Mouse (Mus musculus) small intestine, adult 2 months (tissue): ENCODE measurements at regions not wholly inside any gene's neighbourhood (a gene's known extent, or its start where the extent isn't known, plus 50 kb on each side); places are given as distances from the start of the nearest gene placed in this dataset.

Experiments used
- H3K27ac ChIP-seq: fragments of 200-500 bp; 2 replicates; pipeline ENCODE4 v1.5.1; 2012; ENCODE audit warnings: low read depth, low read length, control low read depth, inconsistent platforms; ENCODE audit not compliant: insufficient read depth
- H3K27me3 ChIP-seq: fragments of 200-500 bp; 2 replicates; pipeline ENCODE4 v1.6.1; 2012; ENCODE audit warnings: mild to moderate bottlenecking, moderate library complexity, low read length, inconsistent platforms; ENCODE audit not compliant: control insufficient read depth, insufficient read depth
- H3K36me3 ChIP-seq: fragments of 200-500 bp; 2 replicates; pipeline ENCODE4 v1.6.1; 2012; ENCODE audit warnings: mild to moderate bottlenecking, low read length, control low read depth, inconsistent platforms; ENCODE audit not compliant: control insufficient read depth, insufficient read depth
- H3K4me1 ChIP-seq: fragments of 200-500 bp; 2 replicates; pipeline ENCODE4 v1.6.1; 2012; ENCODE audit warnings: low read length, inconsistent platforms, mixed read lengths; ENCODE audit not compliant: control insufficient read depth, insufficient read depth, insufficient read length
- H3K4me3 ChIP-seq: fragments of 200-500 bp; 2 replicates; pipeline ENCODE4 v1.5.1; 2012; ENCODE audit warnings: low read depth, mild to moderate bottlenecking, control low read depth, inconsistent platforms, low read length, moderate library complexity
- CTCF ChIP-seq: fragments of 200-500 bp; IDR thresholded peaks from 2 replicates; pipeline ENCODE4 v1.5.1; 2012; ENCODE audit warnings: low read depth, mild to moderate bottlenecking, control low read depth, inconsistent platforms, low read length, moderate library complexity, mixed read lengths; ENCODE audit not compliant: insufficient replicate concordance, insufficient read length; ENCODE audit errors: extremely low read depth
- POLR2A ChIP-seq: fragments of 200-500 bp; IDR thresholded peaks from 2 replicates; pipeline ENCODE4 v1.6.1; 2012; ENCODE audit warnings: low read depth, mild to moderate bottlenecking, control low read depth, inconsistent platforms, low read length, moderate library complexity
- WGBS: fragments of 180-500 bp; shearing (Covaris S2); methylation state at CpG from one replicate; pipeline ENCODE4 v1.1.7; 2018; 5-methylcytosine and 5-hydroxymethylcytosine counted together

DNA sequence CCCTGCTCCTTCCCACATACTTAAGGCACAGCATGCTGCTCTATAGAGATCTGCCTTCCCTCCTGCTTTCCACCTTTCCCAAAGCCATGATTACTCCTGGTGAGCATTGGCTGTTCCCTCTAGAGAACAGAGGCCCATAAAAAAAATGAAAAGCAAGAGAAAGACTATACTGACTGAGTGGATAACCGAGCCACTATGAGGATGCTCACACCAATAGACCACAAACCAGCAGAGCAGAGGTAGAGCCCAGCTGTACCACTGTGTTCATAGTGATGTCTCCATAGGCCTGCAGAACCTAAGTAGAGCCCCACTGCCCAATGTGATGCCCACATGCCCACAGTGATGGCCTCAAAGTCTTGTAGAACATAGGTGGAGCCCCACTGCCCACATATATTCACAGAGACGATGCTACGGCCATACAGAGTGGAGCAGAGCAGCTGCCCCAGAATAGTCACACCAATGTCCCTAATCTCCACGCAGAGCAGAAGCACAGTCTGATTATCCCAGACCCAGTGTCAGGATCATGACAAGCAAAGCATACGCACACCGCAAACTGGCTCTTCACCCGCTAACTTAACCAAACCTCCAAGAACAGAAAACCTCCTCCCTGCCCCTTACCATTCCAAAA, 174.8 kb upstream of the Nr4a3 start:
- H3K27me3 ChIP-seq: no peaks in the 10 kb centered on the region
- WGBS: 91% methylated on average over 7 of the region's 7 CpGs
- no peaks in the 10 kb centered on the region for H3K4me1 ChIP-seq
- TF ChIP-seq CTCF (no peak), POLR2A (no peak)
- no peak overlapping the region for H3K4me3 ChIP-seq
- no peak overlapping the region for H3K27ac ChIP-seq
- H3K36me3 ChIP-seq: no peaks in the 10 kb centered on the region

- Histone ChIP-seq H3K27ac (no peak overlapping the region), H3K36me3 (no peaks in the 10 kb centered on the region)
- WGBS: 63% methylated on average over 5 of the region's 5 CpGs
These were observed 174.3 kb upstream of the Nr4a3 start for GRCm38 (mm10) chr4:47870638-47871019.

DNA sequence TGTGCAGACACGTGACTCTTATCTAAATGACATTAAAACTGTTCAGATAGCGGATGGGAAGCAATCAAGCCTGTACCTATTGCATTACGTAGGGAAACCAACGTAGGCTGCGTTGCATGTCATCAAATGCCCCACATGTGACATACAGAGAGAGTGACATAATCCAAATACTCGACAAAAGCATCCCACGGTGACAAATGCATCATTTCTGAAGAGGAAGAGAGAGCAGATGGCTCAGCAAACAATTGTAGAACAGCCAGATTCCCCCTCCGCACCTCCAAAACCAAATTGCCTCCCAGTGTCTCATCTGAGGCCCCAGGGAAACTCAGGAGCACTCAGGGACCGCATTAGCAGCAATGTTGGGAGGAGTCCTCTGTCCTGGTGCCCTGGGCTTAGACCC, 163.4 kb upstream of the Nr4a3 start:
- WGBS: 40% methylated on average over 9 of the region's 9 CpGs
- TF ChIP-seq POLR2A (no peak), CTCF (no peak)
- Histone ChIP-seq H3K4me3 (no peak overlapping the region), H3K36me3 (no peaks in the 10 kb centered on the region), H3K27me3 (no peaks in the 10 kb centered on the region), H3K27ac (no peak overlapping the region), H3K4me1 (no peaks in the 10 kb centered on the region)

More at GRCm38 (mm10) chr4:47870638-47871019, 174.3 kb upstream of the Nr4a3 start:
- TF ChIP-seq CTCF (no peak), POLR2A (no peak)
- Histone ChIP-seq H3K4me3 (no peak overlapping the region), H3K27me3 (no peaks in the 10 kb centered on the region), H3K4me1 (no peaks in the 10 kb centered on the region)

- no peaks in the 10 kb centered on the region for H3K36me3 ChIP-seq
- TF ChIP-seq CTCF (no peak), POLR2A (no peak)
- no peaks in the 10 kb centered on the region for H3K27me3 ChIP-seq
- 59% methylated on average over 10 of the region's 10 CpGs for WGBS
- no peaks in the 10 kb centered on the region for H3K4me1 ChIP-seq
- no peak overlapping the region for H3K27ac ChIP-seq
- no peak overlapping the region for H3K4me3 ChIP-seq
These were observed 162.9 kb upstream of the Nr4a3 start for GRCm38 (mm10) chr4:47882076-47882475.

- TF ChIP-seq CTCF (no peak), POLR2A (no peak)
- H3K4me1 ChIP-seq: no peaks in the 10 kb centered on the region; the same call in 1 of the 2 replicates
- H3K27ac ChIP-seq: no peak overlapping the region
- whole genome bisulfite sequencing: 65% methylated on average over 7 of the region's 7 CpGs
- no peaks in the 10 kb centered on the region for H3K36me3 ChIP-seq
- no peaks in the 10 kb centered on the region for H3K27me3 ChIP-seq
- H3K4me3 ChIP-seq: no peak overlapping the region
These were observed 145.4 kb upstream of the Nr4a3 start for GRCm38 (mm10) chr4:47899579-47899978.

DNA sequence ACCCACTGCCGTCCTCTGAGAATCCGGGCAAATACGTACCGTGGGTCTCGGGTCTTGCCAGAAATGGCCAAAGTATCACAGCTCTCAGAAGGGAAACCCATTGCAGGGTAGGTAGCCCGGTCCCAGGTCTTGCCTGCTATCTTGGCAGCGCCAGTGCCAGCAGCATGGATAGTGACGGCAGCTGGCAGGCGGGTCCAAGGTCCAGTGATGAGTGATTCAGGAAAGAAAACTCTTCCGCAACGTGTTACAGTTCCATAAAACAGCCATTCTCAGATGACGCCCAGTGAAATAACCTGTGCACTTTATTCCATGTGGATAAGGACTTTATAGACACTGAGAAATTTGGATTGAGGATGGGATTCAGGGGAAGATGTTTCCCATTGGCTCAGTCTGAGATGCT, 142.2 kb upstream of the Nr4a3 start:
- 35% methylated on average over 12 of the region's 12 CpGs for WGBS
- no peak for TF ChIP-seq POLR2A
- no peak for TF ChIP-seq CTCF
- no peaks in the 10 kb centered on the region; the same call in 1 of the 2 replicates for H3K4me1 ChIP-seq
- H3K27me3 ChIP-seq: no peaks in the 10 kb centered on the region
- peak overlapping the region; percentile 23; the same call in 1 of the 2 replicates for H3K27ac ChIP-seq
- H3K36me3 ChIP-seq: no peaks in the 10 kb centered on the region
- no peak overlapping the region; the same call in 1 of the 2 replicates for H3K4me3 ChIP-seq

- Histone ChIP-seq H3K4me1 (no peaks in the 10 kb centered on the region), H3K36me3 (no peaks in the 10 kb centered on the region), H3K4me3 (no peak overlapping the region), H3K27ac (no peak overlapping the region), H3K27me3 (no peaks in the 10 kb centered on the region)
- no peak for TF ChIP-seq CTCF
- TF ChIP-seq POLR2A: no peak
- WGBS: 60% methylated on average over 1 of the region's 1 CpGs
These were observed 132.7 kb upstream of the Nr4a3 start for GRCm38 (mm10) chr4:47912259-47912658.

DNA sequence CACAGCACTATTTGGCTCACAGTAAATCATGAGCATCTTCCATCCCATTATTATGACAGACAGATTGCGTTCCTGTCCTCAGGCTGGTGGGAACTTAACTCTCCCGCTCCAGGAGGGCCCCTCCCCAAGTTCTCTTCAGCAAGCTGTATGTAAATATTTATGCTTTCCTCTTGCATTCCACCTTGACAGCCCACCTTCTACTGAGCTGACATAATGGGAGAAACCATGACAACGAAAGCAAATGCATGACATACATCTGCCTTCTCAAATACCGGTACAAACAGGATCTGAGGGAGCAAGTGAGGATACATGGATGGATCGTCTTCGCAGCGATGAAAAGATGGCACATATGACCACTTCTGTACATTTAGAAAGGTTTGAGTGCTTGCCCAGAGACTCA, 125.4 kb upstream of the Nr4a3 start:
- no peaks in the 10 kb centered on the region for H3K4me1 ChIP-seq
- no peak for TF ChIP-seq CTCF
- no peak for TF ChIP-seq POLR2A
- no peaks in the 10 kb centered on the region for H3K36me3 ChIP-seq

More for the DNA sequence above, 125.4 kb upstream of the Nr4a3 start:
- no peaks in the 10 kb centered on the region for H3K27me3 ChIP-seq
- H3K27ac ChIP-seq: no peak overlapping the region
- no peak overlapping the region for H3K4me3 ChIP-seq
- 54% methylated on average over 7 of the region's 7 CpGs for WGBS
